Mouse (Mus musculus): ENCODE measurements around the gene Cntnap5a. TPM values are rescaled to one million over a fixed set of nuclear protein-coding genes. Genes with fewer than 3 reads are reported as not detected.

The Cntnap5a gene
- polyA plus RNA-seq, 1 experiment from 2014 or later = not detected

DNA sequence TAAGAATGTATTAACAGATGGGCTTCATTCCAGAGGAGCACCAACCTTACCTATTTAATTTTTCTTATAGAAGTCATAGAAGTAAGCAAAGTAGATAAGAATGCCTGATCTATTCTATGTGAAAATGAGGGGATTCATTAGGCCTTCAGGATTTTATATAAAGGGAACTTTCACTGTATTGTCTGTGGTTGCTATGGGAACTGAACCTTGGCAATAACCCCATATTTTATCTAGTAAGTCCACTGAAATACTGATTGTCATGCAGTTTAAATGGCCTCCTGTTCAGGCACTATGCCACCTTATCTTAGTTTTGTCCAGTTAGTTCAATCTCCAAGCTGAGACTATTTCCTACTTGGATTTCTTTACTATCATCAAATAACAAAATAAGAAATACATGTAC, 532.3 kb downstream of the Cntnap5a start:
- H3K4me2 ChIP-seq = no peak overlapping the region
- ATAC-seq (ENCODE audit: insufficient read depth) = no peak
- no peak overlapping the region for H3K9ac ChIP-seq

DNA sequence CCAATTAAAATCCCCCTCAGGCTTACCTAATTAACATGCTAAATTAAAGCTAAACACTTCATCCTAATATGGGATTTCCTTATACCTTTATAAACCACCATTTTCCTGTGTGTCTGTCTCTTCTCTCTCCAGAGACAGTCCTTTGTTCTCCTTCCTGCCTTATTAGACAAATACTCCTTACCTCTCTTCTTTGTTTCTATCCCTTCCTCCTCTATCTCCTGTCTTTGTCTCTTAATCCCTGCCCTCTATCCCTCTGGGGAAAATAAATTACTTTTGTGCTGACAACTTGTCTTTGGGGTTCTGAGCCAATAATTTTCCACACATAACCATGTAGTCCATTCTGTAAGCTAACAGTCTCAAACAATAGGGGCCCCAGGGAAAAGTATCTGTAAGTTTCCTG, 556.0 kb downstream of the Cntnap5a start:
- no peak overlapping the region for H3K27ac ChIP-seq (replicated peaks)
- H3K9ac ChIP-seq = no peak overlapping the region
- no peak for ATAC-seq (ENCODE audit: insufficient read depth)
- no peaks in the 10 kb centered on the region for H3K4me1 ChIP-seq (replicated peaks)
- no peaks in the 10 kb centered on the region for H3K9me3 ChIP-seq (replicated peaks)
- no peak overlapping the region for H3K4me3 ChIP-seq (replicated peaks)
- no peak overlapping the region for H3K4me2 ChIP-seq
- no peaks in the 10 kb centered on the region for H3K27me3 ChIP-seq
- no peaks in the 10 kb centered on the region for H3K36me3 ChIP-seq (replicated peaks)

More for the DNA sequence above, 532.3 kb downstream of the Cntnap5a start:
- Histone ChIP-seq H3K27me3 (no peaks in the 10 kb centered on the region), H3K36me3 (replicated peaks) (no peaks in the 10 kb centered on the region), H3K27ac (replicated peaks) (no peak overlapping the region), H3K4me1 (replicated peaks) (no peaks in the 10 kb centered on the region), H3K9me3 (replicated peaks) (no peaks in the 10 kb centered on the region), H3K4me3 (replicated peaks) (no peak overlapping the region)

DNA sequence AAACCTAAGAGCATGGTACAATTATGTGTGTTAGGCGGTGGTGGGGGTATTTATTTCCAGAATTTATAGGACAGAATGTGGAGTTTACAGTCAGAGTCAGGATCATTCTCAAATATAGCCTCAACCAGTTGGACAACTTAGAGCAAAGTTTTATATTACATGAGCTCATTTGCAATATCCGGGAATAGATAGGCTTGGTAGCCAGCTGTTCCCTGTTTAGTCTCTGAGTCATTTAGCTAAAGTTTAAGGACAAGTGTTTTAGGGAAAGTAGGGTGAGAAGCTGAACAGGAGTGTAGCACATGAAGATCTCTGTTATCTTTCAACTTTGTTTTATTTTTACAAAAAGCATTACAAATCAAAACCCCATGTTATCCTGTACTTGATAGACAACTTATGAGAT, 559.3 kb downstream of the Cntnap5a start:
- Histone ChIP-seq H3K27me3 (no peaks in the 10 kb centered on the region), H3K4me3 (replicated peaks) (no peak overlapping the region), H3K9ac (no peak overlapping the region), H3K9me3 (replicated peaks) (no peaks in the 10 kb centered on the region), H3K4me1 (replicated peaks) (no peaks in the 10 kb centered on the region), H3K36me3 (replicated peaks) (no peaks in the 10 kb centered on the region), H3K4me2 (no peak overlapping the region), H3K27ac (replicated peaks) (no peak overlapping the region)
- ATAC-seq (ENCODE audit: insufficient read depth) = no peak
- 59% methylated on average over 2 of the region's 2 CpGs for WGBS (ENCODE audit: insufficient replicate concordance)

DNA sequence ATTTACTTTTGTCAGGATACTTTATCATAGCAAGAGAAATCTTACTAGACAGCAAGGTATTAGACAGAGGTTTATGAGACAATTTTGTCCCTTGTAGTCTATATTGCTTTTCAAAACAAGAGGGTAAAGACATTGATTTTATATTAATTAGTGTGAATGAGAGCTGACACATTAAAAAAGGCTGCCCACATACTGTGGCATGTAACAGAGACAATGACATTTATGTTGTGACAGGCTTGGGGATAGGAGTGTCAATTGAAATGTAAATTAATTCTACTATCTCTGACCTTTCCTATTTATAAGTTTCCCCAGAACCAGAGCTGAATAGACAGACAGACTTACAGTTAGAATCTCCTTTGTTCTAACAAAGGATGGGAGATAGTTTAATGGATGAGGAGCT, 596.6 kb downstream of the Cntnap5a start:
- H3K4me1 ChIP-seq (replicated peaks) = no peaks in the 10 kb centered on the region
- no peaks in the 10 kb centered on the region for H3K36me3 ChIP-seq (replicated peaks)
- no peak overlapping the region for H3K4me2 ChIP-seq
- H3K9ac ChIP-seq = no peak overlapping the region
- ATAC-seq (ENCODE audit: insufficient read depth) = no peak
- H3K27me3 ChIP-seq = no peaks in the 10 kb centered on the region
- H3K4me3 ChIP-seq (replicated peaks) = no peak overlapping the region
- no peak overlapping the region for H3K27ac ChIP-seq (replicated peaks)
- no peaks in the 10 kb centered on the region for H3K9me3 ChIP-seq (replicated peaks)

DNA sequence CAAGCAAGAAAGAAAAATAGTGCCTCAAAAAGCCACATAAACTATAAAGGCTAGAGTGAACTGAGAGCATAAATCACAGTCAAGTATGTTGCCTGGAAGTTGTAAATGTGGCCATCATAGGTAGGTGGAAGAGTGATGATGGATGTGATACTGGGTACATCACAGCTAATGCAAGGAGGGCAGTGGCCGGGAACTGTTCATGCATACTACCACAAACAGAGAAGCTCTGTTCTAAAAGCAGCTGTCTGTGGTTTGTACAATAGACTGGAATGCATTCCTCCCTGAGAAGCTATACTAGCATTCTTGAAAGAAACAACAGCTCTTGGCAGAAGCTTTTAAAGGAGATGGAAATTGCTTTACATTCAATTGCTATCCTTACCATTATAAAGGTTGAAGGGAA, 599.4 kb downstream of the Cntnap5a start:
- H3K27me3 ChIP-seq = no peaks in the 10 kb centered on the region
- WGBS (ENCODE audit: insufficient replicate concordance) = 67% methylated on average over 1 of the region's 1 CpGs
- ATAC-seq (ENCODE audit: insufficient read depth) = no peak

DNA sequence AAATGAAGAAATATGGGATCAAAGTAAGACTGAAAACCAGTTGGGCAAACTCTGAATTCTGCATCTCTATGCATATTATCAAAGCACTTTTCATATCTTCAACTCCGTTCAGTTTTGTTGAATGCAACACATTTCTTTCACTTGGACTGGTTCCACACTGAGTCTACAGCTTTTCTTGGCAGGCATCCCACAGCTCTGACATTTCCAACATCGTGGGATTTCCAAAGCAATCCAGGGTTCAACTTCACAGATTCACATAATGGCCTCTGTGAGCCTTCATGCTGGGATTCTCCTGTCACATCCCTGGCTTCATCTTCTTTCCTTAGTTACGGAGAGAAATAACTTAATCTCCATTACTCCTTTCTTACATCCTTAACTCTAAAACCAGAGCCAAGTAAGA, 622.0 kb downstream of the Cntnap5a start:
- no peaks in the 10 kb centered on the region for H3K36me3 ChIP-seq (replicated peaks)
- 66% methylated on average over 3 of the region's 3 CpGs for WGBS (ENCODE audit: insufficient replicate concordance)
- no peaks in the 10 kb centered on the region for H3K27me3 ChIP-seq
- no peaks in the 10 kb centered on the region for H3K9me3 ChIP-seq (replicated peaks)
- no peak overlapping the region for H3K4me3 ChIP-seq (replicated peaks)
- ATAC-seq (ENCODE audit: insufficient read depth) = no peak
- no peak overlapping the region for H3K9ac ChIP-seq
- H3K4me2 ChIP-seq = no peak overlapping the region
- no peak overlapping the region for H3K27ac ChIP-seq (replicated peaks)
- no peaks in the 10 kb centered on the region for H3K4me1 ChIP-seq (replicated peaks)

More for the DNA sequence above, 599.4 kb downstream of the Cntnap5a start:
- Histone ChIP-seq H3K27ac (replicated peaks) (no peak overlapping the region), H3K4me2 (no peak overlapping the region), H3K4me3 (replicated peaks) (no peak overlapping the region), H3K9ac (no peak overlapping the region), H3K9me3 (replicated peaks) (no peaks in the 10 kb centered on the region), H3K4me1 (replicated peaks) (no peaks in the 10 kb centered on the region), H3K36me3 (replicated peaks) (no peaks in the 10 kb centered on the region)

DNA sequence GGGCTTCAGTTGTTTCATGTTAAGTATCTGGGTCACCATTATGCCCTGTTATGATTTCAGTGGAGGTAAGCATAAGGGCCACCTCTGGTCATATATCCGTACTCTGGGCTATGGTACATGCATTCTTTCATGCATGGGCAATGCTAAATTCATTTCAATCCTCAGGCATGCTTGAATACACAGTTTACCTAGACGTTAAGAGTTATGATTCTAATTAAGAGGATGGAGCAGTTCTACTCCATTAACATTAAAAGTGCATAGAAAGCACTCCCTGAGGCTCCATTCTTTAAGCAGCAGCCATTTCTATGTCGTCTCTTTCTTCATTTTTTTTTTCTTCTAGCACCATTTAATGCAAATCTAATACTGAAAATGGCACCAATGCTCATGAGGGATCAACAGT, 627.0 kb downstream of the Cntnap5a start:
- Histone ChIP-seq H3K9me3 (replicated peaks) (no peaks in the 10 kb centered on the region), H3K27me3 (no peaks in the 10 kb centered on the region), H3K36me3 (replicated peaks) (no peaks in the 10 kb centered on the region), H3K4me3 (replicated peaks) (no peak overlapping the region), H3K9ac (no peak overlapping the region), H3K4me2 (no peak overlapping the region), H3K27ac (replicated peaks) (no peak overlapping the region), H3K4me1 (replicated peaks) (no peaks in the 10 kb centered on the region)
- WGBS (ENCODE audit: insufficient replicate concordance) = 39% methylated on average over 3 of the region's 3 CpGs
- no peak for ATAC-seq (ENCODE audit: insufficient read depth)

DNA sequence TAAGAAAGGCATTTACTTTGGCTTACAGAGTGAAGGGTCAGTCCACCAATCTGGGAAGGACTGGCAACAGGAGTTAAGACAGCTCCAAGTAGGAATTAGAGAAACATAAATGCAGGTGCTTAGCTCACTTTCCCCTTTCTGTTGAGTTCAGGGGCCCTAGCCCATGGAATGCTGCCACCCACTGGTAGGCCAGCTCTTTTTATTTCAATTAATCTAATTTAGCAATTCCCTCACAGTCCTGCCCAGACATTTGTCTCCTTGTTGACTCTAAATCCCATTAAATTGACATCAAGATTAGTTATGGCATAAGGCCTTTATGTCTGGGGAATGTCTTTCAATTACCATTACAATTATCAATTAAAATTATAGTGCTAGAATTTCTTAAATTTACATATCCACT, 628.7 kb downstream of the Cntnap5a start:
- Histone ChIP-seq H3K4me2 (no peak overlapping the region), H3K27me3 (no peaks in the 10 kb centered on the region), H3K9ac (no peak overlapping the region), H3K27ac (replicated peaks) (no peak overlapping the region), H3K4me3 (replicated peaks) (no peak overlapping the region), H3K36me3 (replicated peaks) (no peaks in the 10 kb centered on the region), H3K9me3 (replicated peaks) (no peaks in the 10 kb centered on the region), H3K4me1 (replicated peaks) (no peaks in the 10 kb centered on the region)
- ATAC-seq (ENCODE audit: insufficient read depth) = no peak

DNA sequence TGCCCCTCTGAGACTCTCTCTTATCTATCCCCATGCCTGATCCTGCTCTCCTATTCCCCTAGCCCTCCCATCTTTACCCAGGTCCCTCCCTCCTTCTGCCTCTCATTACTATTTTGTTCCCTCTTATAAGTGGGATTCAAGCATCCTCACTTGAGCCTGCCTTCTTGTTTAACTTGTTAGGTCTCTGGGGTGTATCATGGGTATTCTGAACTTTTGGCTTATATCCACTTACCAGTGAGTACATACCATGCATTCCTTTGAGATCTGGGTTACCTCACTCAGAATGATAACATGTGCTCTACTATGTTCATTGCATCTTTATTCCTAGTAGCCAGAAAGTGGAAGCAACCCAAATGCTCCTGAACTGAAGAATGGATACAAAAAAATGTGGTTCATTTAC, 639.9 kb downstream of the Cntnap5a start:
- Histone ChIP-seq H3K4me3 (replicated peaks) (no peak overlapping the region), H3K27me3 (no peaks in the 10 kb centered on the region), H3K9ac (no peak overlapping the region), H3K27ac (replicated peaks) (no peak overlapping the region), H3K4me2 (no peak overlapping the region), H3K4me1 (replicated peaks) (no peaks in the 10 kb centered on the region), H3K36me3 (replicated peaks) (no peaks in the 10 kb centered on the region), H3K9me3 (replicated peaks) (no peaks in the 10 kb centered on the region)
- no peak for ATAC-seq (ENCODE audit: insufficient read depth)

DNA sequence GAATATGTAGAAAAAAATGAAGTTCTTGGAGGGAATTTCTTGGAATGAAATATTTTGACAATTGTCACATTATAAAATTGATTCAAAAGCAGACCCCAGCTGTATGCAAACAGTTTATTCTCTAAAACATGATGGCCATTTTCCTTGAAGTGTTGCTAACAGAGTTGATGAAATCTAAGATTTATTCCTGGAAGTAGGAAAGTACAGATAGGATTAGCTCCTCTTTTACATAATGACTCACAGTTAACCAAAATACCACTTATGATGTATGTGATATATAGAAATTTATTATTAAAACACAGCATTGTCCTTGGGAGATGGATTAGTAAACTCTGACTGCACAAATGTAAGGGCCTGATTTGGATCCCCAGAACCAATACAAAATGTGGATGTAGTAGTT, 669.1 kb downstream of the Cntnap5a start:
- H3K27me3 ChIP-seq = no peaks in the 10 kb centered on the region
- H3K4me1 ChIP-seq (replicated peaks) = no peaks in the 10 kb centered on the region
- H3K9ac ChIP-seq = no peak overlapping the region
- no peak overlapping the region for H3K4me2 ChIP-seq
- H3K36me3 ChIP-seq (replicated peaks) = no peaks in the 10 kb centered on the region
- no peaks in the 10 kb centered on the region for H3K9me3 ChIP-seq (replicated peaks)
- ATAC-seq (ENCODE audit: insufficient read depth) = no peak
- no peak overlapping the region for H3K27ac ChIP-seq (replicated peaks)
- H3K4me3 ChIP-seq (replicated peaks) = no peak overlapping the region

DNA sequence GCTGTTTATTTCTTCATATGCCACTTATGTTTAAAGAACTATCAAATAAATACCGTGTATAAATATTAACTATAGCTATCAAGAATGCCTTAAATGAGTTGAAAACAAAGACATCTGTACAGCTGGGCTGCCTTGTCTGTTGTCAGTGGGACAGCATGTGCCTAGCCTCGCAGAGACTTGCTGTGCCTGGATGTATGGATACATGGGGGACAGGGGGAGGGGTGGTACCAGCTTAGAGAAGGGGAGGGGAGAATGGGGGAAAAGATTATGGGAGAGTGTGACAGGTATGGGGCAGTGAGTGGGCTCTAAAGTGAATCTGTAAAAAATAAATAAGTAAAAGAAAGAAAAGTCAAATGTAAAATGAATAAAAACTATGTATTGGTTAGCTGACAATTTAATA, 681.0 kb downstream of the Cntnap5a start:
- no peak overlapping the region for H3K9ac ChIP-seq
- 46% methylated on average over 2 of the region's 2 CpGs for WGBS (ENCODE audit: insufficient replicate concordance)
- H3K4me2 ChIP-seq = no peak overlapping the region
- no peak overlapping the region for H3K4me3 ChIP-seq (replicated peaks)
- no peaks in the 10 kb centered on the region for H3K27me3 ChIP-seq
- no peaks in the 10 kb centered on the region for H3K4me1 ChIP-seq (replicated peaks)
- no peaks in the 10 kb centered on the region for H3K9me3 ChIP-seq (replicated peaks)
- no peaks in the 10 kb centered on the region for H3K36me3 ChIP-seq (replicated peaks)
- no peak overlapping the region for H3K27ac ChIP-seq (replicated peaks)
- no peak for ATAC-seq (ENCODE audit: insufficient read depth)

DNA sequence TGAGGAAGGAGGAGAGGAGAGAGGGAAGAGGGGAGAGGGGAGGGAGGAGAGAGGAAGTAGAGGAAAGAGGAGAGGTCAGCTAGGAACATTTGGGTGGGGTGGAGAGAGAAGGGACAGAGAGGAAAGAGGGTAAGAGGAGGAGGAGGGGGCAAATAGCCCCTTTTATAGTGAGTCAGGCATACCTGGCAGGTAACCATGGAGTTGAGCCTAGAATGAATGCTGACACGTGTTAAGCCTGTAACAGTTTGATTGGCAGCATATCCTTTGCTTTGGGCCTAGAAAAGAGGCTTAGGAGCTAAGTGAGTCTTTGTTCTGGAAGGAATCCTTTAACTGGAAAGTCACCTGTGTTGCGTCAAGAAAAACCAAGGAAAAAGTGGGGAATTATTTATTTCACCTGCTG, 681.6 kb downstream of the Cntnap5a start:
- WGBS (ENCODE audit: insufficient replicate concordance) = 34% methylated on average over 2 of the region's 2 CpGs
- H3K36me3 ChIP-seq (replicated peaks) = no peaks in the 10 kb centered on the region

DNA sequence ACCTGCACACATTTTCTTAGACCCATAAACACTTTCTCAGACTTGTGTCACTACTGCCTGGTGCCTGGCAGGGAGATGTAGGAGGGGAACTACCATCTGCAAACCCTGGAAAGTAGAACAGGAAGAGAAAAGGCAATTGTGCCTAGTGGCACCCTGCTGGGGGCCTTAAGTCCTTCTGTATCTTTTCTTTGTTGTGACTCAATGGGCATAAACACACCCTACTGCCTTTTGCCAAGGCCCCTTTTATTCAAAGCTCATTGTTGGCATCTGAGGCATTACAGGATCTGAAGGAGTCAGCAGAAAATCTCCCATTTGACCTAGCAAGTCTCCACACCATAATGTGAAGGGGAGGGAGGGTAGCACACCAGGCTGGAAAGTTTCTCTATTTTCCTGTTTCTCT, 682.2 kb downstream of the Cntnap5a start:
- no peak for ATAC-seq (ENCODE audit: insufficient read depth)
- H3K4me2 ChIP-seq = no peak overlapping the region
- no peaks in the 10 kb centered on the region for H3K27me3 ChIP-seq
- H3K36me3 ChIP-seq (replicated peaks) = no peaks in the 10 kb centered on the region
- no peaks in the 10 kb centered on the region for H3K4me1 ChIP-seq (replicated peaks)
- no peaks in the 10 kb centered on the region for H3K9me3 ChIP-seq (replicated peaks)
- H3K9ac ChIP-seq = no peak overlapping the region
- no peak overlapping the region for H3K4me3 ChIP-seq (replicated peaks)
- no peak overlapping the region for H3K27ac ChIP-seq (replicated peaks)

More for the DNA sequence above, 681.6 kb downstream of the Cntnap5a start:
- no peak overlapping the region for H3K9ac ChIP-seq
- H3K9me3 ChIP-seq (replicated peaks) = no peaks in the 10 kb centered on the region
- H3K4me2 ChIP-seq = no peak overlapping the region
- no peaks in the 10 kb centered on the region for H3K27me3 ChIP-seq
- no peak overlapping the region for H3K27ac ChIP-seq (replicated peaks)
- H3K4me1 ChIP-seq (replicated peaks) = no peaks in the 10 kb centered on the region
- ATAC-seq (ENCODE audit: insufficient read depth) = no peak
- H3K4me3 ChIP-seq (replicated peaks) = no peak overlapping the region

All from liver, embryonic 15.5 days (tissue).